Mouse (Mus musculus): ENCODE data around the gene Cyth2. TPM values are rescaled to one million over a fixed set of nuclear protein-coding genes. Genes with fewer than 3 reads are reported as not detected.
A peak's percentile ranks its signal among the peaks of the same experiment; 100 is the strongest.

Gene Cyth2
- polyA plus RNA-seq, 1 experiment from 2014 or later = 335 TPM

GRCm38 (mm10) chr7:45809276-45810075, 4.9 kb downstream of the Cyth2 start:
- no peak for ATAC-seq
- peak overlapping the region; percentile 22 for H3K9ac ChIP-seq
- H3K9me3 ChIP-seq (replicated peaks) = no peaks in the 10 kb centered on the region
- H3K4me3 ChIP-seq = no peak overlapping the region
- no peak overlapping the region for H3K4me2 ChIP-seq
- H3K27me3 ChIP-seq = no peaks in the 10 kb centered on the region
- WGBS = 90% methylated on average over 14 of the region's 14 CpGs
- peaks cover 21% of the 10 kb centered on the region for H3K4me1 ChIP-seq
- peaks cover 76% of the 10 kb centered on the region for H3K36me3 ChIP-seq (ENCODE audit: poor library complexity, severe bottlenecking)
- peak overlapping the region; percentile 25; the same call in 1 of the 2 replicates for H3K27ac ChIP-seq

- ATAC-seq = no peak
- Histone ChIP-seq H3K27ac (no peak overlapping the region), H3K27me3 (no peaks in the 10 kb centered on the region), H3K9me3 (replicated peaks) (no peaks in the 10 kb centered on the region), H3K4me3 (no peak overlapping the region), H3K9ac (0 out of 2 replicates have a peak overlapping the region, but pooled peaks have one; percentile 22), H3K36me3 (ENCODE audit: poor library complexity, severe bottlenecking) (peaks cover 84% of the 10 kb centered on the region), H3K4me2 (no peak overlapping the region), H3K4me1 (peaks cover 21% of the 10 kb centered on the region)
- 43% methylated on average over 8 of the region's 11 CpGs for WGBS
Measured at GRCm38 (mm10) chr7:45808471-45808870, 5.9 kb downstream of the Cyth2 start.

- peaks cover 5% of the 10 kb centered on the region; the same call in 1 of the 2 replicates for H3K4me1 ChIP-seq
- no peaks in the 10 kb centered on the region for H3K9me3 ChIP-seq (replicated peaks)
- no peaks in the 10 kb centered on the region for H3K27me3 ChIP-seq
- no peak overlapping the region for H3K9ac ChIP-seq
- H3K4me2 ChIP-seq = no peak overlapping the region
- no peak overlapping the region for H3K4me3 ChIP-seq
- H3K36me3 ChIP-seq (ENCODE audit: poor library complexity, severe bottlenecking) = peaks cover 87% of the 10 kb centered on the region
- no peak for ATAC-seq
- no peak overlapping the region for H3K27ac ChIP-seq
- 68% methylated on average over 5 of the region's 5 CpGs for WGBS
Measured at GRCm38 (mm10) chr7:45805941-45806340, 8.4 kb downstream of the Cyth2 start.

GRCm38 (mm10) chr7:45802551-45802950, 11.8 kb downstream of the Cyth2 start:
- Histone ChIP-seq H3K4me2 (no peak overlapping the region), H3K4me3 (no peak overlapping the region), H3K27ac (no peak overlapping the region), H3K36me3 (ENCODE audit: poor library complexity, severe bottlenecking) (peaks cover 80% of the 10 kb centered on the region), H3K4me1 (peaks cover 19% of the 10 kb centered on the region), H3K9me3 (replicated peaks) (no peaks in the 10 kb centered on the region), H3K9ac (no peak overlapping the region), H3K27me3 (peaks cover 15% of the 10 kb centered on the region)
- 95% methylated on average over 6 of the region's 6 CpGs for WGBS
- no peak for ATAC-seq

GRCm38 (mm10) chr7:45801348-45801747, 13.0 kb downstream of the Cyth2 start:
- 4% methylated on average over 12 of the region's 12 CpGs for WGBS
- H3K36me3 ChIP-seq (ENCODE audit: poor library complexity, severe bottlenecking) = peaks cover 80% of the 10 kb centered on the region
- H3K9ac ChIP-seq = no peak overlapping the region
- H3K4me3 ChIP-seq = no peak overlapping the region
- H3K4me2 ChIP-seq = no peak overlapping the region; the same call in 1 of the 2 replicates
- ATAC-seq = peak; percentile 55
- peaks cover 26% of the 10 kb centered on the region for H3K27me3 ChIP-seq
- no peaks in the 10 kb centered on the region for H3K9me3 ChIP-seq (replicated peaks)
- H3K4me1 ChIP-seq = peaks cover 27% of the 10 kb centered on the region
- no peak overlapping the region for H3K27ac ChIP-seq

- no peak overlapping the region; the same call in 1 of the 2 replicates for H3K4me2 ChIP-seq
- no peak overlapping the region for H3K27ac ChIP-seq
- H3K4me3 ChIP-seq = no peak overlapping the region
- no peaks in the 10 kb centered on the region for H3K9me3 ChIP-seq (replicated peaks)
- 27% methylated on average over 20 of the region's 25 CpGs for WGBS
- H3K9ac ChIP-seq = no peak overlapping the region
- H3K27me3 ChIP-seq = peaks cover 33% of the 10 kb centered on the region
- H3K36me3 ChIP-seq (ENCODE audit: poor library complexity, severe bottlenecking) = peaks cover 80% of the 10 kb centered on the region
- no peak for ATAC-seq
- H3K4me1 ChIP-seq = peaks cover 27% of the 10 kb centered on the region
Measured at GRCm38 (mm10) chr7:45800546-45801204, 13.7 kb downstream of the Cyth2 start.

DNA sequence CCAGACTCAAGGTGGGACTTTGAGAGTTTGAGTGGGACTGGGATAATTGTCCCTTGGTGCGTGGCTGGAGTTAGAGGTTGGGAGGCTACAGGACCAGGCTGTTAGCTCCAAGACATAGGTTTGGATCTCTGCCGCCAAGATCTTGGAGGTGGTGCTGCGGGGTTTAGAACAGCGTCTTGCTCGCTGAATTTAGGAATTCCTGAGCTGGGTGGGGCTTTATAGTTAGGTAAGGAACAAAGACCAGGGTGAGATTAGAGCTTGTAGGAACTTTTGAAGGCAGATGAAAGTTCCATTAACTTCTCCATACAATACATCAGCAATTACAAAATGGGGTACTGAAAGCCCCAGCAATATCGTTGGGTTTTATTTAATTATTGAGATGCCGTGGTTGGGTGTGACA, 14.4 kb downstream of the Cyth2 start:
- peaks cover 83% of the 10 kb centered on the region for H3K36me3 ChIP-seq (ENCODE audit: poor library complexity, severe bottlenecking)
- H3K4me1 ChIP-seq = peaks cover 27% of the 10 kb centered on the region
- H3K4me3 ChIP-seq = no peak overlapping the region
- WGBS = 46% methylated on average over 7 of the region's 7 CpGs
- H3K27me3 ChIP-seq = peaks cover 39% of the 10 kb centered on the region
- H3K27ac ChIP-seq = no peak overlapping the region
- H3K4me2 ChIP-seq = no peak overlapping the region
- H3K9ac ChIP-seq = no peak overlapping the region
- ATAC-seq = no peak
- no peaks in the 10 kb centered on the region for H3K9me3 ChIP-seq (replicated peaks)

DNA sequence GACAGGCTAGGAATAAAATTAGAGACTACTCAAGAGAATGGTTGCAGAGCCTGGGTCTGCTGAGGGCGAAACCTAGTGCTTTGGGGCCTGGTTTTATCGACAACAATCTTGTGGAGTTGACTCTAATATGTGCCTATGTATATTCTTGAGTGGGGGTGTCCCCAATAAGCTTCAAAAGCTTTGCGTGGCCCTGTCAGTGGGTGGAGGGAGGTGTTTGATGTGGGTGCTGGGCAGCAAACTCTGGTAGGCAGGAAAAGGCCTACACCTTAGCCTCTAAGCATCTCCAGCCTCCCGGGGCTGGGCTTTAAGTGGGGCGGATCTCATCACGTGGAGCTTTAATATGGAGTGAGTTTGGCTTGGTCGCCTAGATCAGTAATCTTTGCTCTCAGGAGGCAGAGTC, 15.4 kb downstream of the Cyth2 start:
- 51% methylated on average over 7 of the region's 7 CpGs for WGBS
- Histone ChIP-seq H3K9me3 (replicated peaks) (no peaks in the 10 kb centered on the region), H3K4me3 (no peak overlapping the region), H3K4me1 (peaks cover 27% of the 10 kb centered on the region), H3K9ac (peak overlapping the region; percentile 64; the same call in 1 of the 2 replicates), H3K36me3 (ENCODE audit: poor library complexity, severe bottlenecking) (peaks cover 90% of the 10 kb centered on the region), H3K4me2 (peak overlapping the region; percentile 65), H3K27me3 (peaks cover 39% of the 10 kb centered on the region), H3K27ac (no peak overlapping the region)
- no peak for ATAC-seq

- no peaks in the 10 kb centered on the region for H3K9me3 ChIP-seq (replicated peaks)
- H3K4me1 ChIP-seq = peaks cover 27% of the 10 kb centered on the region
- ATAC-seq = no peak
- H3K9ac ChIP-seq = peak overlapping the region; percentile 64
- peaks cover 90% of the 10 kb centered on the region for H3K36me3 ChIP-seq (ENCODE audit: poor library complexity, severe bottlenecking)
- 1% methylated on average over 18 of the region's 19 CpGs for WGBS
- H3K4me3 ChIP-seq = peak overlapping the region; percentile 35
- H3K27me3 ChIP-seq = peaks cover 39% of the 10 kb centered on the region
- no peak overlapping the region for H3K27ac ChIP-seq
- H3K4me2 ChIP-seq = peak overlapping the region; percentile 65
Measured at GRCm38 (mm10) chr7:45798511-45798836, 15.9 kb downstream of the Cyth2 start.

DNA sequence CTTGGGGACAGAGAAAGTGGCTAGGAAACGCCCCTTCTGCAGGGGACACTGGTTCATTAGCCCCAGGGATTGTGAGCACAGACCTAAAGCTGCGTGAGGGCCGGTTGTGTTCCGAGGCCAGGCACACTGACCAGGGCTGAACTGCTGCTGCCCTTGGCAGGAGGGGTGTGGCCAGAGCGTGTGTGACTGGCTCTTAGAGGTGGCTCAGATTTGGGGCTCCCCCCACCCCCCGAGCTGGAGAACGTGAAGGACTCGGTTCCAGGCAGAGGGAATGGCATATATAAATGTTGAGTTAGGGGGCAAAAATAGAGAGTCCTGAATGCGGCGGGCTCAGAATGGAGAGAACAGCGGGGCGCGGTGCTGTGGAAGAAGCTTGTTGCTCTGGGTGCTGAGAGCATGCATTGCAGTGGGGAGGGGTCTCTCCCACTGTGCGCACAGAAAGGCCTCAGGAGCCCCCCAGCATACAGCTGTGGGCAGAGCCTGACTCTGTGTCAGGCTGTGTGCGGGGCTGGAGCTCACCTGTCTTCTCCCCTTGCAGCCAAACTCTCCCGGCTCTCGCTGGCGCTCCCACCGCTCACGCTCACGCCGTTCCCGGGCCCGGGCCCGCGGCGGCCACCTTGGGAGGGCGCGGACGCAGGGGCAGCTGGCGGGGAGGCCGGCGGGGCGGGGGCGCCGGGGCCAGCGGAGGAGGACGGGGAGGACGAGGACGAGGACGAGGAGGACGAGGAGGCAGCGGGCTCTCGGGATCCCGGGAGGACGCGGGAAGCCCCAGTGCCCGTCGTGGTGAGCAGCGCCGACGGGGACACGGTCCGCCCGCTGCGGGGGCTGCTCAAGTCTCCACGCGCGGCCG, 16.5 kb downstream of the Cyth2 start:
- H3K27me3 ChIP-seq = peaks cover 39% of the 10 kb centered on the region
- peaks cover 90% of the 10 kb centered on the region for H3K36me3 ChIP-seq (ENCODE audit: poor library complexity, severe bottlenecking)

GRCm38 (mm10) chr7:45796950-45797349, 17.4 kb downstream of the Cyth2 start:
- peak overlapping the region; percentile 64 for H3K9ac ChIP-seq
- H3K27ac ChIP-seq = no peak overlapping the region
- H3K36me3 ChIP-seq (ENCODE audit: poor library complexity, severe bottlenecking) = peaks cover 90% of the 10 kb centered on the region
- H3K27me3 ChIP-seq = peaks cover 39% of the 10 kb centered on the region
- peak overlapping the region; percentile 65 for H3K4me2 ChIP-seq
- WGBS = 42% methylated on average over 6 of the region's 6 CpGs
- H3K4me1 ChIP-seq = peaks cover 27% of the 10 kb centered on the region
- H3K9me3 ChIP-seq (replicated peaks) = no peaks in the 10 kb centered on the region
- no peak for ATAC-seq
- H3K4me3 ChIP-seq = no peak overlapping the region

More for the DNA sequence above, 16.5 kb downstream of the Cyth2 start:
- WGBS = 3% methylated on average over 54 of the region's 60 CpGs
- H3K9me3 ChIP-seq (replicated peaks) = no peaks in the 10 kb centered on the region
- H3K27ac ChIP-seq = no peak overlapping the region
- H3K4me2 ChIP-seq = peak overlapping the region; percentile 65
- H3K9ac ChIP-seq = peak overlapping the region; percentile 64
- H3K4me3 ChIP-seq = peak overlapping the region; percentile 35
- peaks cover 27% of the 10 kb centered on the region for H3K4me1 ChIP-seq
- no peak for ATAC-seq

GRCm38 (mm10) chr7:45794971-45795370, 19.4 kb downstream of the Cyth2 start:
- H3K27me3 ChIP-seq = peaks cover 38% of the 10 kb centered on the region

More at GRCm38 (mm10) chr7:45794971-45795370, 19.4 kb downstream of the Cyth2 start:
- Histone ChIP-seq H3K9ac (no peak overlapping the region), H3K4me1 (peaks cover 20% of the 10 kb centered on the region), H3K27ac (no peak overlapping the region), H3K4me2 (no peak overlapping the region), H3K36me3 (ENCODE audit: poor library complexity, severe bottlenecking) (peaks cover 94% of the 10 kb centered on the region), H3K9me3 (replicated peaks) (no peaks in the 10 kb centered on the region), H3K4me3 (no peak overlapping the region)
- 93% methylated on average over 29 of the region's 29 CpGs for WGBS
- no peak for ATAC-seq
